Mouse (Mus musculus) spleen, adult 2 months (tissue): ENCODE measurements around the gene Tbrg4.

Experiments used
- CTCF ChIP-seq: fragments of 200-500 bp; IDR thresholded peaks from 2 replicates; pipeline ENCODE4 v1.5.1; 2011; ENCODE audit warnings: mild to moderate bottlenecking, inconsistent platforms; ENCODE audit not compliant: insufficient read depth, insufficient read length, insufficient replicate concordance; ENCODE audit errors: extremely low read depth
- POLR2A ChIP-seq: fragments of 200-500 bp; IDR thresholded peaks from 2 replicates; pipeline ENCODE4 v1.6.1; 2011; ENCODE audit warnings: low read depth, low read length, inconsistent platforms

DNA sequence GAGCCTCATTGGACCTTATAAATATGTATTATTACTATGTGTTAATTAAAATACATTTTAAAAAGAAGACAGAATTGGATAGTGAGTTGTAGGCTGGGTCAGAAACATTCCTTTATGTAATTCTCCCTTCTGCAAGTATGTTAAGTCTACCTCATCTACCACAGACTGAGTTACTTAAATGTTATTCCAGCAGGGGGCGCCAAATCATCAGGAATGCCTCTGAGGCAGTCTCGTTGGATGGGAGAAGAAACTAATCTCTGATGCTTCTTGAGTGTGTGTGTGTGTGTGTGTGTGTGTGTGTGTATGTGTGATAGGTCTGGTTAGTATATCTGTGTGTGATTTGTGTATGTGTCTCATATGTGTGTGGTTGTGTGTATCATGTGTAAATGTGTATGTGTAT is 29.0 kb upstream of the Tbrg4 start:
- TF ChIP-seq CTCF (peak; percentile 67; the same call in 1 of the 2 replicates), POLR2A (no peak)
